26 mouse cellular contexts compared by ENCODE assay signal in genomic region chr4:57073843-57074242, GRCm38 (mm10).
DNase-seq lines count a peak whose midpoint lies in the region; ATAC-seq lines count a peak whose summit lies in the region.
"Had no signal": no experiment of that assay in that cellular context is flagged by ENCODE, and none has a peak within 500 bp of the region (broad histone marks: within the 10 kb centered on the region; RNA-seq: fewer than 3 reads in every experiment).

No protein-coding gene starts in this region.

- no peak overlapping the region for H3K4me2 ChIP-seq in kidney, embryonic 14.5 days (replicated peaks; ENCODE audit: low read depth, low read length)
- no peak overlapping the region for H3K4me2 ChIP-seq in kidney, embryonic 16.5 days (replicated peaks; ENCODE audit: low read depth, low read length)
- H3K4me2 ChIP-seq: embryonic facial prominence, embryonic 15.5 days; forebrain, embryonic 13.5 days; liver, embryonic 13.5 days; neural tube, embryonic 15.5 days had no signal

- H3K36me3 ChIP-seq in kidney, embryonic 14.5 days (ENCODE audit: control insufficient read depth, insufficient read depth, low read length) = no peaks in the 10 kb centered on the region
- H3K36me3 ChIP-seq in kidney, embryonic 16.5 days (ENCODE audit: insufficient read depth, low read length) = no peaks in the 10 kb centered on the region
- H3K36me3 ChIP-seq: embryonic facial prominence, embryonic 15.5 days; liver, embryonic 13.5 days; neural tube, embryonic 15.5 days had no signal

- DNase-seq in kidney, adult 11 months = peak; percentile 18
- DNase-seq in kidney, adult 18-20 months = peak; percentile 30
- DNase-seq in kidney, postnatal 36 days = peak; percentile 34 to 40
- no peak for DNase-seq in layer of hippocampus, adult 9-11 months
- no peak for DNase-seq in cerebellum, adult 18-20 months
- DNase-seq: adrenal gland, postnatal 10 days; cerebellum, adult 11 months; cerebellum, postnatal 10 days; gastrocnemius, postnatal 10 days; layer of hippocampus, postnatal 36 days; left cerebral cortex, postnatal 4 days; liver, embryonic 13.5 days; lung, adult 2 months; lung, postnatal 10 days; midbrain, embryonic 14.5 days; right cerebral cortex, postnatal 25 days; thymus, postnatal 14 days had no signal

- 67% methylated on average over 7 of the region's 7 CpGs for WGBS in kidney, embryonic 14.5 days
- 70% methylated on average over 7 of the region's 7 CpGs for WGBS in kidney, embryonic 16.5 days

- H3K4me1 ChIP-seq in kidney, embryonic 14.5 days (ENCODE audit: control insufficient read depth, insufficient read depth, low read length) = no peaks in the 10 kb centered on the region
- 0 out of 2 replicates have a peak, but pooled peaks cover 3% of the 10 kb centered on the region for H3K4me1 ChIP-seq in kidney, embryonic 16.5 days (ENCODE audit: insufficient read depth, low read length)
- H3K4me1 ChIP-seq: forebrain, embryonic 13.5 days; neural tube, embryonic 15.5 days had no signal

- no peaks in the 10 kb centered on the region for H3K9me3 ChIP-seq in kidney, embryonic 14.5 days (ENCODE audit: control insufficient read depth, low read length)
- no peaks in the 10 kb centered on the region for H3K9me3 ChIP-seq in kidney, embryonic 16.5 days (ENCODE audit: low read length)
- H3K9me3 ChIP-seq: embryonic facial prominence, embryonic 15.5 days; forebrain, embryonic 13.5 days; liver, embryonic 13.5 days; neural tube, embryonic 15.5 days had no signal

- ATAC-seq in kidney, embryonic 14.5 days (ENCODE audit: low FRiP score, low TSS enrichment) = no peak
- no peak for ATAC-seq in kidney, embryonic 16.5 days (ENCODE audit: low FRiP score, low TSS enrichment)
- no peak for ATAC-seq in erythroid progenitor cell, adult 5-6 weeks (replicated peaks; ENCODE audit: low FRiP score, poor library complexity, severe bottlenecking)
- ATAC-seq: forebrain, embryonic 13.5 days; intestine, postnatal 0 days had no signal

- H3K27me3 ChIP-seq in kidney, embryonic 14.5 days (ENCODE audit: control insufficient read depth, insufficient read depth, low read length) = no peaks in the 10 kb centered on the region
- H3K27me3 ChIP-seq in kidney, embryonic 16.5 days (ENCODE audit: insufficient read depth, low read length) = no peaks in the 10 kb centered on the region
- H3K27me3 ChIP-seq: embryonic facial prominence, embryonic 15.5 days; forebrain, embryonic 13.5 days; liver, embryonic 13.5 days; neural tube, embryonic 15.5 days had no signal

- no peak overlapping the region for H3K27ac ChIP-seq in kidney, embryonic 14.5 days (ENCODE audit: low read depth, low read length)
- peak overlapping the region; percentile 59 for H3K27ac ChIP-seq in kidney, embryonic 16.5 days (ENCODE audit: low read length)
- H3K27ac ChIP-seq: embryonic facial prominence, embryonic 15.5 days; forebrain, embryonic 13.5 days; layer of hippocampus, adult 2 months; liver, embryonic 13.5 days; macrophage; neural tube, embryonic 15.5 days had no signal

- no peak overlapping the region for H3K4me3 ChIP-seq in kidney, embryonic 14.5 days (ENCODE audit: low read length)
- no peak overlapping the region for H3K4me3 ChIP-seq in kidney, embryonic 16.5 days (ENCODE audit: low read length)
- H3K4me3 ChIP-seq: embryonic facial prominence, embryonic 15.5 days; forebrain, embryonic 13.5 days; layer of hippocampus, adult 2 months; liver, embryonic 13.5 days; neural tube, embryonic 15.5 days had no signal

- no peak overlapping the region for H3K9ac ChIP-seq in kidney, embryonic 14.5 days (ENCODE audit: low read depth, low read length)
- H3K9ac ChIP-seq in kidney, embryonic 16.5 days (replicated peaks; ENCODE audit: low read length) = no peak overlapping the region
- H3K9ac ChIP-seq: embryonic facial prominence, embryonic 15.5 days; forebrain, embryonic 13.5 days; liver, embryonic 13.5 days; neural tube, embryonic 15.5 days had no signal

Comparison
In these comparisons a context has a peak if more than half of its experiments do, and no peak if none do; other contexts are left out.
1. DNase-seq: peak in kidney, adult 11 months (single experiment), kidney, adult 18-20 months (single experiment) and kidney, postnatal 36 days (2 of 2); none in layer of hippocampus, adult 9-11 months (single experiment) and cerebellum, adult 18-20 months (0 of 2).